Mouse (Mus musculus): ENCODE measurements around the gene Mvp. TPM values are rescaled to one million over a fixed set of nuclear protein-coding genes. Genes with fewer than 3 reads are reported as not detected.

Gene Mvp
- polyA plus RNA-seq, 1 experiment from 2014 or later, result 12.5 TPM

- no peak for ATAC-seq (ENCODE audit: insufficient number of reproducible peaks, low FRiP score, low TSS enrichment, low read depth)
- 93% methylated on average over 2 of the region's 2 CpGs for WGBS
- Histone ChIP-seq H3K4me1 (peaks cover 42% of the 10 kb centered on the region), H3K9me3 (replicated peaks) (no peaks in the 10 kb centered on the region), H3K4me3 (replicated peaks) (no peak overlapping the region), H3K9ac (no peak overlapping the region), H3K27me3 (no peaks in the 10 kb centered on the region), H3K36me3 (peaks cover 40% of the 10 kb centered on the region), H3K4me2 (replicated peaks) (no peak overlapping the region), H3K27ac (replicated peaks) (no peak overlapping the region)
Measured at GRCm38 (mm10) chr7:127011051-127011450, 3.4 kb downstream of the Mvp start.

- whole genome bisulfite sequencing, result 80% methylated on average over 17 of the region's 17 CpGs
- Histone ChIP-seq H3K9ac (no peak overlapping the region), H3K4me1 (peaks cover 28% of the 10 kb centered on the region), H3K9me3 (replicated peaks) (no peaks in the 10 kb centered on the region), H3K4me3 (replicated peaks) (no peak overlapping the region), H3K4me2 (replicated peaks) (no peak overlapping the region), H3K27me3 (no peaks in the 10 kb centered on the region), H3K27ac (replicated peaks) (peak overlapping the region; percentile 71; the same call in 1 of the 2 replicates), H3K36me3 (peaks cover 26% of the 10 kb centered on the region)
- ATAC-seq (ENCODE audit: insufficient number of reproducible peaks, low FRiP score, low TSS enrichment, low read depth), result no peak
Measured at GRCm38 (mm10) chr7:127009307-127010085, 4.9 kb downstream of the Mvp start.

GRCm38 (mm10) chr7:127008239-127009019 is 6.0 kb downstream of the Mvp start:
- H3K9ac ChIP-seq, result no peak overlapping the region
- H3K9me3 ChIP-seq (replicated peaks), result no peaks in the 10 kb centered on the region
- H3K27ac ChIP-seq (replicated peaks), result peak overlapping the region; percentile 71
- H3K4me2 ChIP-seq (replicated peaks), result no peak overlapping the region
- H3K27me3 ChIP-seq, result no peaks in the 10 kb centered on the region
- peaks cover 22% of the 10 kb centered on the region for H3K4me1 ChIP-seq
- WGBS, result 57% methylated on average over 9 of the region's 9 CpGs
- H3K36me3 ChIP-seq, result peaks cover 15% of the 10 kb centered on the region
- peak; percentile 72 for ATAC-seq (ENCODE audit: insufficient number of reproducible peaks, low FRiP score, low TSS enrichment, low read depth)
- H3K4me3 ChIP-seq (replicated peaks), result no peak overlapping the region

DNA sequence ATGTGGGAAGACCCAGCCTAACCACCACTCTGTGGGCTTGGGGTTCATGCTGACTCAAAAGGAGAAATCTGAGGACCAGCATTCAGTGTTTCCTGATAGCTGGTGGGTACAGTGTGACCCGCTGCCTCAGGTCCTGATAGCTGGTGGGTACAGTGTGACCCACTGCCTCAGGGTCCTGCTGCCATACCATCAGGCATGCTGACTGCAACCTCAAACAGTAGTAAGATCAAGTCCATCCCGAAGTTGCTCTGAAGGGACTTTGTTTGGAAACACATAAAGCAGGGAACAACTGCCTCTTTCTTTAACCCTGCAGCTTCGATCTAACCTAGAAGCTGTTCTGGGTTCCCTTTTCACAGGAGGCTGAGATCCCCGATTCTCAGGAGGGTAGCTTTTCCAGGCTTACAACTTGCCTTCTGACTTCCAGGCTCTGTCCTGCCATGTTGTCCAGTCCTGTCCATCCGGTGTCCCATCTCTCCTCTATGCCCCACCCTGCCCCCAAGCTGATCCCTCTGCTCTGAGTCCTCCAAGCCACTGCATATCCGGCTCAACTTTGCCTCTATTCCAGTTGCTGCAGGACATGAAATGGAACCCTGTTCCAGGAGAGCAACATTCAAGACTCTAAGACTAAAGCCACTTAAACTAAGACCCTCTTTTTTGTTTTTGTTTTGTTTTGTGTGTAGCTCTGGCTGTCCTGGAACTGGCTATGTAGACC is 7.0 kb downstream of the Mvp start:
- Histone ChIP-seq H3K4me1 (peaks cover 22% of the 10 kb centered on the region), H3K4me3 (replicated peaks) (no peak overlapping the region), H3K4me2 (replicated peaks) (no peak overlapping the region), H3K9me3 (replicated peaks) (no peaks in the 10 kb centered on the region), H3K9ac (no peak overlapping the region), H3K27ac (replicated peaks) (no peak overlapping the region), H3K27me3 (no peaks in the 10 kb centered on the region), H3K36me3 (peaks cover 5% of the 10 kb centered on the region; the same call in 1 of the 2 replicates)
- WGBS, result 76% methylated on average over 6 of the region's 6 CpGs
- ATAC-seq (ENCODE audit: insufficient number of reproducible peaks, low FRiP score, low TSS enrichment, low read depth), result no peak

- Histone ChIP-seq H3K27ac (replicated peaks) (no peak overlapping the region), H3K9me3 (replicated peaks) (no peaks in the 10 kb centered on the region), H3K4me1 (peaks cover 20% of the 10 kb centered on the region), H3K36me3 (no peaks in the 10 kb centered on the region), H3K4me3 (replicated peaks) (no peak overlapping the region), H3K27me3 (no peaks in the 10 kb centered on the region), H3K4me2 (replicated peaks) (no peak overlapping the region), H3K9ac (no peak overlapping the region)
- 74% methylated on average over 4 of the region's 4 CpGs for whole genome bisulfite sequencing
- ATAC-seq (ENCODE audit: insufficient number of reproducible peaks, low FRiP score, low TSS enrichment, low read depth), result no peak
Measured at GRCm38 (mm10) chr7:127004122-127004875, 10.1 kb downstream of the Mvp start.

DNA sequence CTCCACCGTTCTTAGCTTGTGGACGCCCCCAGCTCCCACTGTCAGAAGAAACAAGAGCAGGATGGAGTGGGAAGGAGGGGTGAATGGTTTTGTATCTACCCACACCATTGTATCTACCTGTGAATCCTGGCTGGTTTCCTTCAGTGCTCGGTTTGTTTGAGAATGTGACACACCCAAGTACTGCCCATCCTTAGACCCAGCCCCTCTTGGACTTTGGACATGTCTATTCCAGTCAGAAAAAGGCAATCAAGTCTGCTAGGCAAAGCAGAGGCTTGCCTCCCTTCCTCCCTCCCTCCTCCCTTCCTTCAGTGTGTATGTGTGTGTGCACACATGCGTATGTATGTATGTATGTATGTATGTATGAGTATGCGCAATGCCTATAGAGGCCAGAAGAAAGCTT is 10.8 kb downstream of the Mvp start:
- no peaks in the 10 kb centered on the region for H3K27me3 ChIP-seq
- no peak overlapping the region for H3K9ac ChIP-seq
- no peaks in the 10 kb centered on the region for H3K36me3 ChIP-seq
- no peak overlapping the region for H3K4me2 ChIP-seq (replicated peaks)
- no peak overlapping the region for H3K4me3 ChIP-seq (replicated peaks)
- peaks cover 13% of the 10 kb centered on the region for H3K4me1 ChIP-seq
- no peak overlapping the region for H3K27ac ChIP-seq (replicated peaks)
- no peak for ATAC-seq (ENCODE audit: insufficient number of reproducible peaks, low FRiP score, low TSS enrichment, low read depth)
- no peaks in the 10 kb centered on the region for H3K9me3 ChIP-seq (replicated peaks)
- WGBS, result 90% methylated on average over 5 of the region's 5 CpGs

GRCm38 (mm10) chr7:126999568-126999967 is 14.9 kb downstream of the Mvp start:
- Histone ChIP-seq H3K27ac (replicated peaks) (no peak overlapping the region), H3K27me3 (no peaks in the 10 kb centered on the region), H3K36me3 (peaks cover 3% of the 10 kb centered on the region; the same call in 1 of the 2 replicates), H3K4me2 (replicated peaks) (no peak overlapping the region), H3K4me1 (no peaks in the 10 kb centered on the region), H3K9me3 (replicated peaks) (no peaks in the 10 kb centered on the region), H3K9ac (no peak overlapping the region), H3K4me3 (replicated peaks) (no peak overlapping the region)
- 74% methylated on average over 10 of the region's 10 CpGs for WGBS
- no peak for ATAC-seq (ENCODE audit: insufficient number of reproducible peaks, low FRiP score, low TSS enrichment, low read depth)

DNA sequence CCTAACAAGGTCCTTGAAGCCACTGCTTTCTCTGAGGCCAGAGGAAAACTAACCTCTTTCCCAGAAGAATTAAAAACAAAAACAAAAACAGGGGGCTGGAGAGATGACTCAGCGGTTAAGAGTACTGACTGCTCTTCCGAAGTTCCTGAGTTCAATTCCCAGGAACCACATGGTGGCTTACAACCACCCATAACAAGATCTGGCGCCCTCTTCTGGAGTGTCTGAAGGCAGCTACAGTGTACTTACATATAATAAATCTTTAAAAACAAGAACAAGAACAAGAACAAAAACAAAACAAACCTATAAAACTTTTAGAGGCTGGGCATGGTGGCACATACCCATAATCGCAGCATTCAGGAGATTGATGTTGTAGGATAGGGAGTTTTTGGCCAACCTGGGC is 18.0 kb downstream of the Mvp start:
- Histone ChIP-seq H3K4me1 (no peaks in the 10 kb centered on the region), H3K27ac (replicated peaks) (no peak overlapping the region), H3K36me3 (peaks cover 3% of the 10 kb centered on the region; the same call in 1 of the 2 replicates), H3K27me3 (no peaks in the 10 kb centered on the region), H3K9me3 (replicated peaks) (no peaks in the 10 kb centered on the region), H3K4me3 (replicated peaks) (no peak overlapping the region), H3K4me2 (replicated peaks) (no peak overlapping the region), H3K9ac (no peak overlapping the region)
- ATAC-seq (ENCODE audit: insufficient number of reproducible peaks, low FRiP score, low TSS enrichment, low read depth), result no peak
- 78% methylated on average over 4 of the region's 4 CpGs for WGBS

- H3K9me3 ChIP-seq (replicated peaks), result no peaks in the 10 kb centered on the region
- 70% methylated on average over 8 of the region's 8 CpGs for WGBS
- H3K27me3 ChIP-seq, result no peaks in the 10 kb centered on the region
- no peak overlapping the region for H3K4me3 ChIP-seq (replicated peaks)
- H3K27ac ChIP-seq (replicated peaks), result no peak overlapping the region
- H3K4me1 ChIP-seq, result no peaks in the 10 kb centered on the region
- no peak for ATAC-seq (ENCODE audit: insufficient number of reproducible peaks, low FRiP score, low TSS enrichment, low read depth)
- H3K9ac ChIP-seq, result no peak overlapping the region
- no peaks in the 10 kb centered on the region for H3K36me3 ChIP-seq
- no peak overlapping the region for H3K4me2 ChIP-seq (replicated peaks)
Measured at GRCm38 (mm10) chr7:126988816-126989215, 25.6 kb downstream of the Mvp start.

DNA sequence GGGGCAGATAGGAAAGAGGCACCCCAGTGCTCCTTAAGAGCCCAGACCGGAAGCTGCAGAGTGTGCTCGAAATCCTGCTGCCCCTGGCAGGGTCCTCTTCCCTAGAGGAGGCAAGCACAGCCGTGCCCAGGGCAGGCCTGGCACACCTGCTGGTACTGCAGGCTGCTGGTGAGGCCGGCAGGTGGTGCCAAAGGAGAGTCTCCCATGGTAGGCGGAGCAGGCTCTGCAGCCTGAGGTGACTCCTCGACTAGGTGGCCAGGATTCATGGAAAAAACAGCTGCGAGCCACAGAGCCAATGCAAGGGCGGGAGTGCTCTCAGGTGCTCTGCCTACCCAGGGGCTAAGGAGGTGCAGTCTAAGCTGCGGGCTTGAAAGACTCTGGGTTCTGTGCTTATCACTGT is 28.1 kb downstream of the Mvp start:
- Histone ChIP-seq H3K9ac (no peak overlapping the region), H3K9me3 (replicated peaks) (no peaks in the 10 kb centered on the region), H3K4me3 (replicated peaks) (no peak overlapping the region), H3K27ac (replicated peaks) (no peak overlapping the region), H3K4me2 (replicated peaks) (no peak overlapping the region), H3K27me3 (no peaks in the 10 kb centered on the region), H3K36me3 (no peaks in the 10 kb centered on the region; the same call in 1 of the 2 replicates), H3K4me1 (no peaks in the 10 kb centered on the region)
- 34% methylated on average over 9 of the region's 9 CpGs for WGBS
- no peak for ATAC-seq (ENCODE audit: insufficient number of reproducible peaks, low FRiP score, low TSS enrichment, low read depth)

All from embryonic facial prominence, embryonic 15.5 days (tissue).